Mouse (Mus musculus): ENCODE measurements around the gene Naxd. TPM values are rescaled to one million over a fixed set of nuclear protein-coding genes. Genes with fewer than 3 reads are reported as not detected.
"Not testable (repeated sequence)": the region's sequence is repeated elsewhere in the genome, so short reads cannot be mapped to it uniquely, and the experiment has no call there.

Gene Naxd
- polyA plus RNA-seq, 1 experiment from 2014 or later: 40.4 TPM

- peaks cover 43% of the 10 kb centered on the region for H3K36me3 ChIP-seq
- ATAC-seq (ENCODE audit: low read depth) (no peak), DNase-seq (no peak)
- H3K4me1 ChIP-seq (replicated peaks): peaks cover 22% of the 10 kb centered on the region
- no peaks in the 10 kb centered on the region for H3K27me3 ChIP-seq
- no peak overlapping the region for H3K4me2 ChIP-seq
- 49% methylated on average over 6 of the region's 6 CpGs for WGBS (ENCODE audit: insufficient replicate concordance)
- H3K4me3 ChIP-seq (replicated peaks): no peak overlapping the region
- no peak overlapping the region for H3K9ac ChIP-seq
- no peaks in the 10 kb centered on the region for H3K9me3 ChIP-seq (replicated peaks)
- H3K27ac ChIP-seq: no peak overlapping the region
These were observed 49.8 kb downstream of the Naxd start for GRCm38 (mm10) chr8:11547063-11547462.

- 5% methylated on average over 7 of the region's 7 CpGs for WGBS (ENCODE audit: insufficient replicate concordance)
- Histone ChIP-seq H3K9me3 (replicated peaks) (no peaks in the 10 kb centered on the region), H3K27ac (peak overlapping the region; percentile 85; the same call in 1 of the 2 replicates), H3K9ac (peak overlapping the region; percentile 83), H3K4me3 (replicated peaks) (peak overlapping the region; percentile 75), H3K4me2 (peak overlapping the region; percentile 75), H3K4me1 (replicated peaks) (peaks cover 36% of the 10 kb centered on the region), H3K27me3 (no peaks in the 10 kb centered on the region), H3K36me3 (peaks cover 24% of the 10 kb centered on the region; the same call in 1 of the 2 replicates)
- no peak for ATAC-seq (ENCODE audit: low read depth)
- DNase-seq: peak; percentile 63
These were observed 52.4 kb downstream of the Naxd start for GRCm38 (mm10) chr8:11549706-11550105.

DNA sequence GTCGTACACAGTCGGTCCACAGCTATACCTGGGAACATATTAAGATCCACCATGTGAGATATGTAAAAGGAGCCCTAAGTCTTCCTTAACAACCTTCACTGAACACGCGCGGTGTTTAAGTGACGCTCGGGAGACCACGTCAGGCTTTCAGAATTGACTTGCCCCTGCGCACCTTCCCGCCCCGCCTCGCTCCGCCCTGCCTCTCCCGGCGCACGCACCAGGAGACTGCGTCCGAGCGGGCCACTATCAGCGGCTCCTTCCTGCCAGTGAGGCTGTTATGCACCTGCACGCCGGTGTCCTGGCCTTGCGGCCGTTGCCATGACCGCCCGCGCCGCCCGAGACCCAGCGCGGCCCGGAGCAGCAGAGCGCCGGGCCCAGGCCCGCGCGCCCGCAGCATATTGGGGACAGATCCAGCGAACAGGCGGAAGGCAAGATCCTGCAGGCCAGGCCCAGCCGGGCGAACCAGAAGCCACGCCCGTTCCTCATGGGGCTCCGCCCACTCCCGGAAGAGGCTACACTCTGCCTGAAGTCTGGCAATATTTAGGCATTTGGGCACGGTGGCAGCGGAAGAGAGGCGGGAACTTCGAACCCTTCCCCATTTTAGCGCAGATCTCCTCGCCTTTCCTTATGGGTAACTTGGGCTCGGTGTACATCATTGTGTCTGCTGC is 53.1 kb downstream of the Naxd start, which contains the start of gene Cars2:
Gene Cars2, minus strand, starts transcription at position 503 of the 668 bp plus-strand sequence.
- Histone ChIP-seq H3K4me1 (replicated peaks) (peaks cover 39% of the 10 kb centered on the region), H3K4me2 (peak within 1 kb of the TSS; percentile 75), H3K9me3 (replicated peaks) (no peaks in the 10 kb centered on the region), H3K36me3 (peaks cover 22% of the 10 kb centered on the region; the same call in 1 of the 2 replicates), H3K27me3 (no peaks in the 10 kb centered on the region), H3K4me3 (replicated peaks) (peak within 1 kb of the TSS; percentile 75), H3K9ac (peak within 1 kb of the TSS; percentile 83), H3K27ac (peak within 1 kb of the TSS; percentile 85)
- ATAC-seq (ENCODE audit: low read depth): peak; percentile 81
- peak; percentile 91 for DNase-seq
- under 1% methylated on average over 52 of the region's 53 CpGs for WGBS (ENCODE audit: insufficient replicate concordance)

GRCm38 (mm10) chr8:11551497-11551896 is 54.2 kb downstream of the Naxd start:
- not testable (repeated sequence) for H3K27ac ChIP-seq; H3K4me3 ChIP-seq (replicated peaks); H3K9me3 ChIP-seq (replicated peaks); ATAC-seq (ENCODE audit: low read depth); DNase-seq; H3K27me3 ChIP-seq
- Histone ChIP-seq H3K9ac (0 out of 2 replicates have a peak overlapping the region, but pooled peaks have one; percentile 83), H3K4me2 (peak overlapping the region; percentile 75; the same call in 1 of the 2 replicates), H3K4me1 (replicated peaks) (peaks cover 39% of the 10 kb centered on the region), H3K36me3 (peaks cover 12% of the 10 kb centered on the region; the same call in 1 of the 2 replicates)
- WGBS (ENCODE audit: insufficient replicate concordance): 65% methylated on average over 4 of the region's 4 CpGs

GRCm38 (mm10) chr8:11552390-11552789 is 55.1 kb downstream of the Naxd start:
- Histone ChIP-seq H3K4me2 (no peak overlapping the region), H3K27ac (no peak overlapping the region), H3K9ac (no peak overlapping the region), H3K27me3 (no peaks in the 10 kb centered on the region), H3K4me1 (replicated peaks) (peaks cover 39% of the 10 kb centered on the region), H3K36me3 (peaks cover 8% of the 10 kb centered on the region; the same call in 1 of the 2 replicates), H3K4me3 (replicated peaks) (no peak overlapping the region), H3K9me3 (replicated peaks) (no peaks in the 10 kb centered on the region)
- ATAC-seq (ENCODE audit: low read depth) (no peak), DNase-seq (no peak)
- WGBS (ENCODE audit: insufficient replicate concordance): 80% methylated on average over 10 of the region's 10 CpGs

DNA sequence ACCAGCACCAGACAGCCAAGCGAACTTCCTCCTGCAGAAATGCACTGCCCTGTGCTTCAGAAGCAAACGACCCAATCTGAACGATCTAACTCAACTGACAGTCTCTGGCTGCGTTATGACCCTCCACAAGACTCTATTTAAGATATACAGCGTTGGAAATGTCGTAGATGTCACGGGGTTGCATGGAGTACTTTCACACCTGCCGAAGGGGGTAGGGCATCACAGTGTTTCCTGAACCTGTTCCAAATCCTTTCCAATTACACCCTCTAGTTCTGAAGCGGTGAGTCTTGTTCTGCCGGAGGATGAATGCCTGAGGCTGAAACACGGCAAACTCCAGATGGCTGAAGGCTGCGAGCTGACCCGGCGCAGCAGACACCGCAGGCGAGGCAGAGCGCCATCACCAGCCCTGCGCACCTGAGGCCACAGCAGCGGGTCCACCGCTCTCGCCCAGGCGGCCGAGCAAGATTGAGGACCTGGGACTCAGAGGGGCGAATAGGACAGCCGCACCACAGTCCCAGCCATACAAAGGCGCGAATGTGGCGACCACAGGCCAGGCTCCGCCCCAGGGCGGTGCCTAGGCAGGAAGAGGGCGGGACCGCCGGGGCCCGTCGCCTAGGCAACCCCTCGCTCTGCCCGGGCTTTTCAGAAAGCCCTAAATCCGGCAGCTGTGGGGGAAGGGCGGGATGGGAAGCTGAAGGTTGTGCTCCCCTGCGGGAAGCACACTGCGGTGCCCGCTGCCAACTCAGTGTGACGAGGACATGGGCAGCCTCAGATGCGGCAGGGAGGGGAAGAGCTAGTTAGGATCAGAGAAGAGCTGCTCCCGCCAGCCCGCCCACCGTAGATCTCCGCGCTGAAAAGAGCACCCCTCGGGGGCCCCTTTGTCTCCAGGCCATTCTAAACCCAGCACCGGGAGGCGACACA is 57.8 kb downstream of the Naxd start, which contains the start of gene Ing1:
Gene Ing1, plus strand, starts transcription at position 773 of the 921 bp plus-strand sequence.
- H3K27me3 ChIP-seq: no peaks in the 10 kb centered on the region
- H3K9ac ChIP-seq: peak within 1 kb of the TSS; percentile 96
- H3K27ac ChIP-seq: peak within 1 kb of the TSS; percentile 99
- peak within 1 kb of the TSS; percentile 98 for H3K4me2 ChIP-seq
- WGBS (ENCODE audit: insufficient replicate concordance): under 1% methylated on average over 52 of the region's 52 CpGs
- peak; percentile 53 for ATAC-seq (ENCODE audit: low read depth)
- DNase-seq: peak; percentile 94
- H3K4me3 ChIP-seq (replicated peaks): peak within 1 kb of the TSS; percentile 92
- H3K36me3 ChIP-seq: no peaks in the 10 kb centered on the region
- H3K4me1 ChIP-seq (replicated peaks): peaks cover 43% of the 10 kb centered on the region
- H3K9me3 ChIP-seq (replicated peaks): no peaks in the 10 kb centered on the region

DNA sequence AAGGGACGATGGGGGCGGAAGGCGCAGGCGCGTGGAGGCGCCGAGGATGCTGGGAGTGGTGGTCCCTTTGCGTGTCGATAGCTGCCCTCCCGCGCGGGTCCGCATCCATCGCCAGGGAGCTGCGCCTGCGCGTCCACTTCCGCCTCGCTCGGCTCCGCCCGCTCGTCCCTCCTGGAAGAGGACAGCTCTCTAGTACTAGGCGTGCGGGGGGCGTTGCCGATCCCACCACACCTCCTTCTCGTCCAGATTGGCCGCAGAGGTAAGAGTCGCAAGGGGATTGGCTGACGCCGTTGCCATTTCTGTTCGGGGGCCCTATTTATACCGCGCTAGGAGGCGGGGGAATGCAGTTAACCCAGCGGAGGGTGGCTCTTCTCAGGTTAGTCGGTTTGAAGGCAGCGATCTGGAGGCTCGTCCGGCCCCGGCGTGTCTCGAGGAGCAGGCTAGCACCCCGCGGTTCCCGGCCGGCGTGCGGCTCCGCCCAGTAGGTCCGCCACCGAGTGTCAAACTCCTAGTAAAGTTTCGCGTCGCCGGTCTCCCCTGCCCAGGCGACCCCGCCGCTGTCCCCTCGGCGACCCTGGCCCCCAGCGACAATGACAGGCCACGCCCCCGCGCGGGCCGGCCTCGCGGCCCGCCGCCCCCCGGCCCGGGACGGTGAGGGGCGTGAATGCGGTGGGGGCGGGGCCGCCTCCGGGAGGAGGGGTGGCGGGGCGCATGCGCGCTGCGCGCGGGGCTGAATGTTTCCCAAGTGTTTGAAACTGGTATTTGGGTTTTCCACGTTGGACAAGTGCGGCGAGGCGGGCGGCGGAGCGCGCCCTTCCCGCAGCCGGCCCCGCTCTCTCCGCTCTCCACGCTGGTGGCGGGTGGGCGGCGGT is 58.6 kb downstream of the Naxd start:
- Histone ChIP-seq H3K9ac (peak overlapping the region; percentile 96), H3K36me3 (peaks cover 7% of the 10 kb centered on the region), H3K27ac (peak overlapping the region; percentile 99), H3K4me3 (replicated peaks) (peak overlapping the region; percentile 92), H3K27me3 (no peaks in the 10 kb centered on the region), H3K4me1 (replicated peaks) (peaks cover 44% of the 10 kb centered on the region), H3K4me2 (peak overlapping the region; percentile 98), H3K9me3 (replicated peaks) (no peaks in the 10 kb centered on the region)
- WGBS (ENCODE audit: insufficient replicate concordance): under 1% methylated on average over 86 of the region's 103 CpGs
- peak; percentile 99 for DNase-seq
- peak; percentile 74 for ATAC-seq (ENCODE audit: low read depth)

DNA sequence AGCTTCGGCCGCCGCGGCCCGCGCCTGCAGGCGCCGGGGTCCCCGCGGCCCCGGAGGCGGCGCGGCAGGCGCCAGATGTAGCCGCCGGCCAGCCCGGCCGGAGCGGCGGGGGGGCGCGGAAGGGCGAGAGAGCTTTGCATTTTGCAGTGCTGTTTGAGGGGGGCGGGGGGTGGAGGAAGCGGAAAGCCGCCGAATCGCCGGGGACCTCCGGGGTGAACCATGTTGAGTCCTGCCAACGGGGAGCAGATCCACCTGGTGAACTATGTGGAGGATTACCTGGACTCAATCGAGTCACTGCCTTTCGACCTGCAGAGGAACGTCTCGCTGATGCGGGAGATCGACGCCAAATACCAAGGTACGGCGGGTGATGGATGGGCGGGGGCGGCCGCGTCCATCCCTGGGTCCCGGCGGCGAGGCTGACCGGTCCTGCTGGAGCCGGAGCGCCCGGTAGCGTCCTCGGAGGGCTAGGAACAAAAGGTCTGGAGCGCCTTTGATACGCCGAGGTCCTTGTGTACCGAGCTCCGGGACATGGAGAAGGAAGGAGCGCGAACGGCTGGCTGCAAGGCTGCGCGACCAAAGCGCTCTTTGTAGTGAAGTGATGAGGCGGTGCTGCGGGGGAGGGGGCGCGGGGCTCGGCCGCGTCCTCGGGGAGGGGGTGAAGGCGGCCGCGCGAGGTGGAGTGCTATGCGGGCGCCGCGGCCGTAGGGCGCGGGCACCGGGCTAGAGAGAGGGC is 59.6 kb downstream of the Naxd start:
- no peak for DNase-seq
- Histone ChIP-seq H3K4me2 (peak overlapping the region; percentile 98), H3K4me1 (replicated peaks) (peaks cover 39% of the 10 kb centered on the region), H3K27ac (peak overlapping the region; percentile 99), H3K27me3 (no peaks in the 10 kb centered on the region), H3K9me3 (replicated peaks) (no peaks in the 10 kb centered on the region), H3K4me3 (replicated peaks) (peak overlapping the region; percentile 92), H3K36me3 (peaks cover 16% of the 10 kb centered on the region), H3K9ac (peak overlapping the region; percentile 96)
- no peak for ATAC-seq (ENCODE audit: low read depth)
- WGBS (ENCODE audit: insufficient replicate concordance): under 1% methylated on average over 85 of the region's 85 CpGs

DNA sequence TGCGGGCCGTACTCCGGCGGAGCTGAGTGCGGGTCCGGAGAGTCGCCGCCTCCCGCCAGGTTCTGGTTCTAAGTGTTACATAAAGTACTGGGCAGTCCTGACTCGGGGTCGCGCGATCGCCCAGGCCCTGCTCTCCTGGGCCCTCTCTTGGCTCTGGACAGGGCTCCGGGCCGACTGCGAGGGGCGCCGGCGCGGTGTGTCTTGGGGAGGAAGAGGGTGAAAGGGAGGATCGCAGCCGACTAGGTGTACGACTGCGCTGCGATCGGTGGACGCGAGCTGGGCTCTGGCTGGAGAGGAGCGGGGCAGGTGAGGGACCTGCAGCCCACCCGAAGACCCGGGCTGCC is 60.1 kb downstream of the Naxd start:
- ATAC-seq (ENCODE audit: low read depth) (0 out of 2 replicates have a peak, but pooled peaks have one; percentile 0), DNase-seq (no peak)
- Histone ChIP-seq H3K4me2 (peak overlapping the region; percentile 98), H3K27ac (peak overlapping the region; percentile 99), H3K9me3 (replicated peaks) (no peaks in the 10 kb centered on the region), H3K27me3 (no peaks in the 10 kb centered on the region), H3K9ac (peak overlapping the region; percentile 96), H3K36me3 (peaks cover 21% of the 10 kb centered on the region), H3K4me1 (replicated peaks) (peaks cover 39% of the 10 kb centered on the region), H3K4me3 (replicated peaks) (peak overlapping the region; percentile 92)
- WGBS (ENCODE audit: insufficient replicate concordance): under 1% methylated on average over 32 of the region's 32 CpGs

Data from liver, embryonic 13.5 days (tissue).